Mouse (Mus musculus) liver, adult 2 months (tissue): ENCODE results near the gene Sema4a. TPM values are rescaled to one million over a fixed set of nuclear protein-coding genes. Genes with fewer than 3 reads are reported as not detected.

Source experiments
- DNase-seq: peaks from one replicate; pipeline ENCODE4 v3.0.0-alpha.2; 2011; ENCODE audit warnings: low read depth, low spot score; ENCODE audit errors: extremely low read depth
- H3K27ac ChIP-seq: fragments of 200-500 bp; replicated peaks from 2 replicates; pipeline ENCODE4 v1.5.1; 2012; ENCODE audit warnings: low read depth, mild to moderate bottlenecking, control low read depth, inconsistent platforms, low read length; ENCODE audit not compliant: insufficient read depth
- H3K27me3 ChIP-seq: fragments of 200-500 bp; 2 replicates; pipeline ENCODE4 v1.6.1; 2012; ENCODE audit warnings: mild to moderate bottlenecking, moderate library complexity, low read length, inconsistent platforms; ENCODE audit not compliant: control insufficient read depth, insufficient read depth
- H3K36me3 ChIP-seq: fragments of 200-500 bp; 2 replicates; pipeline ENCODE4 v1.6.1; 2012; ENCODE audit warnings: low read length, inconsistent platforms; ENCODE audit not compliant: control insufficient read depth, insufficient read depth
- H3K4me1 ChIP-seq: fragments of 200-500 bp; 2 replicates; pipeline ENCODE4 v1.6.1; 2011; ENCODE audit warnings: low read length; ENCODE audit not compliant: control insufficient read depth, insufficient read depth
- H3K4me3 ChIP-seq: fragments of 200-500 bp; 2 replicates; pipeline ENCODE4 v1.5.1; 2011; ENCODE audit warnings: low read depth, mild to moderate bottlenecking, control low read depth, low read length, moderate library complexity; ENCODE audit not compliant: insufficient read depth
- H3K79me2 ChIP-seq: fragments of 200-500 bp; 2 replicates; pipeline ENCODE4 v1.6.1; 2012; ENCODE audit warnings: inconsistent platforms, mild to moderate bottlenecking, low read length, moderate library complexity; ENCODE audit not compliant: control insufficient read depth, insufficient read depth
- H3K9ac ChIP-seq: fragments of 200-500 bp; 2 replicates; pipeline ENCODE4 v1.6.1; 2012; ENCODE audit warnings: low read depth, mild to moderate bottlenecking, control low read depth, inconsistent platforms, low read length
- CTCF ChIP-seq: fragments of 200-500 bp; IDR thresholded peaks from 2 replicates; pipeline ENCODE4 v1.5.1; 2011; ENCODE audit warnings: low read depth, low read length, control low read depth
- POLR2A ChIP-seq: fragments of 200-500 bp; IDR thresholded peaks from 2 replicates; pipeline ENCODE4 v1.6.1; 2011; ENCODE audit warnings: low read length, control low read depth; ENCODE audit not compliant: insufficient read depth; ENCODE audit errors: extremely low read depth
- WGBS: fragments of 180-500 bp; shearing (Covaris S2); methylation state at CpG from one replicate; pipeline ENCODE4 v1.1.7; 2018; 5-methylcytosine and 5-hydroxymethylcytosine counted together
- polyA plus RNA-seq: library from polyadenylated mRNA; depleted of rRNA; stranded (reverse); fragments of >200 nt; gene quantifications from 2 replicates; pipeline ENCODE4 v1.2.3, GENCODE M21; 2012
- total RNA-seq: library from RNA; depleted of rRNA; stranded (reverse); fragments of >200 nt; gene quantifications from 2 replicates; pipeline ENCODE4 v1.2.3, GENCODE M21; 2014

The Sema4a gene
- total and polyA plus RNA-seq, 2 experiments = 23.4 to 117 TPM

DNA sequence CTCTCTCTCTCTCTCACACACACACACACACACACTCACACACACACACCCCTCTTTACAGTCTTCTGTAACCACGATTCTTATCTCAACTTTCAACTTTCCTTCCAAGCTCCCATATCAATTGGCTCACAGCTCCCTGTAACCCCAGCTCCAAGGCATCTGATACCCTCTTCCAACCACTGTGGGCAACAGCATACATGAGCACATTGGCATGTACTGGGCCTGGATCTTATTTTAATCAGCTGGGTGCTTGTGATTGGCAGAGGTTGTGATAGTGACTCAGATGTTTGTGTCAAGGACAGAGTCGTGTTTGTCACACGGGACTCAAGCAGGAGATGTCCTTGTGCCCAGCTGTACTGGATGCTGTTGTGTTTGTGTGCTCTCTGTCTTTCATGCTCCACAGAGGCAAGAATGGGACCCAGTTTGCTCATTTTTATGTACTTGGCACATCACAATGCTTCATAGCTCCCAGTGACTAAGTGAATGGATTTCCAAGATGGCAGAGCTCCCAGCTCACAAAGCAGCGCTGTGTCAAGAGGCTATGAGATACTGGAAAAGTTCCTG is 33.6 kb downstream of the Sema4a start:
- 27% methylated on average over 4 of the region's 4 CpGs for WGBS
- TF ChIP-seq CTCF (no peak), POLR2A (no peak)
- Histone ChIP-seq H3K9ac (no peak overlapping the region), H3K36me3 (no peaks in the 10 kb centered on the region), H3K4me3 (no peak overlapping the region), H3K27ac (0 out of 2 replicates have a peak overlapping the region, but pooled peaks have one; percentile 1), H3K27me3 (no peaks in the 10 kb centered on the region), H3K79me2 (peaks cover 11% of the 10 kb centered on the region; the same call in 1 of the 2 replicates), H3K4me1 (peaks cover 12% of the 10 kb centered on the region; the same call in 1 of the 2 replicates)
- peak; percentile 84 for DNase-seq

DNA sequence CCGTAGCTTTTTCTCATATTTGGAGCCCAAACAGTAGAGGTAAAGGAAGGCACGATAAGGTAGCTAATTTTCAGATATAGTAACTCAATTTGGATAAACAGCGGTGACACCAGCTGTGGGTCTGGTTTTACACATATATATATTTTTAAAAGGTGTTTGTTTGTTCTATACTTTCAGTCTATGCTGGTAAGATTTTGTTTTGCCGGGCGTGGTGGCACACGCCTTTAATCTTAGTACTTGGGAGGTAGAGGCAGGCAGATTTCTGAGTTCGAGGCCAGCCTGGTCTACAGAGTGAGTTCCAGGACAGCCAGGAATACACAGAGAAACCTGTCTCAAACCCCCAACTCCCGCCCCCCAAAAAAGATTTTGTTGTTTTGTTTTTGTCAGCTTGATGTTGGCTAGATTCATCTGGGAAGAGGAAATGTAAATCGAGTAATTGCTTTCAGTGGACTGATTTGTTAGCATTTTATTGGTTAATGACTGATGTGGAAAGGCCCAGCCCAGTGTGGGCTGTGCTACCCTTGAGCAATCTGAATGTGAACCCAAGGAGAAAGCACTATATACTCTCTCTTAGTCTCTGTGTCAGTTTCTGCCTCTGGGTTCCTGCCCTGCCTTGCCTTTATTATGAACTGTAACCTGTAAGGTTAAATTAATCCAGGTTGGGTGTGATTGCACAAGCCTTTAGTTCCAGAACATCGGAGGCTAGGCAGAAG is 35.1 kb downstream of the Sema4a start:
- H3K4me1 ChIP-seq = peaks cover 20% of the 10 kb centered on the region

DNA sequence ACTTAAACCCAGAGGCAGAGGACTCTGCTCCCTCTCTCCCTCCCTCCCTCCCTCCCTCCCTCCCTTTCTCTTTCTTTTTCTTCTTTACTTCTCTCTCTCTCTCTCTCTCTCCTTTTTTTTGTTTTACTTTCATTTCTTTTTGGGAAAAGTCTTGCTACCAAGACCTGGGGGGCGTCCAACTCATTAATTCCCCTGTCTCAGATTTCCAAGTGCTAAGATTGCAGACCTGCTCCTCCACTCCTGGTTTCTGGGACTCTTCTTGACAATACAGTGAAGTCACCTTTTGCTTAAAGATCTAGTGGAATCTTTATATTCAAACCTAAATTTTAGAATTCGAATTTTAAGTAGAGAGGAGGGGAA is 35.7 kb downstream of the Sema4a start:
- Histone ChIP-seq H3K36me3 (peaks cover 2% of the 10 kb centered on the region; the same call in 1 of the 2 replicates), H3K4me1 (peaks cover 26% of the 10 kb centered on the region), H3K27me3 (no peaks in the 10 kb centered on the region), H3K4me3 (no peak overlapping the region; the same call in 1 of the 2 replicates), H3K27ac (peak overlapping the region; percentile 30), H3K79me2 (peaks cover 22% of the 10 kb centered on the region), H3K9ac (no peak overlapping the region)
- 6% methylated on average over 2 of the region's 2 CpGs for WGBS
- TF ChIP-seq CTCF = no peak
- no peak for TF ChIP-seq POLR2A
- DNase-seq = no peak

More for the DNA sequence above, 35.1 kb downstream of the Sema4a start:
- H3K27me3 ChIP-seq = no peaks in the 10 kb centered on the region
- TF ChIP-seq CTCF = no peak
- no peak for TF ChIP-seq POLR2A
- DNase-seq = peak; percentile 59
- H3K27ac ChIP-seq = peak overlapping the region; percentile 36; the same call in 1 of the 2 replicates
- H3K79me2 ChIP-seq = peaks cover 17% of the 10 kb centered on the region; the same call in 1 of the 2 replicates
- no peak overlapping the region for H3K9ac ChIP-seq
- H3K4me3 ChIP-seq = no peak overlapping the region
- WGBS = 69% methylated on average over 10 of the region's 10 CpGs
- no peaks in the 10 kb centered on the region for H3K36me3 ChIP-seq

DNA sequence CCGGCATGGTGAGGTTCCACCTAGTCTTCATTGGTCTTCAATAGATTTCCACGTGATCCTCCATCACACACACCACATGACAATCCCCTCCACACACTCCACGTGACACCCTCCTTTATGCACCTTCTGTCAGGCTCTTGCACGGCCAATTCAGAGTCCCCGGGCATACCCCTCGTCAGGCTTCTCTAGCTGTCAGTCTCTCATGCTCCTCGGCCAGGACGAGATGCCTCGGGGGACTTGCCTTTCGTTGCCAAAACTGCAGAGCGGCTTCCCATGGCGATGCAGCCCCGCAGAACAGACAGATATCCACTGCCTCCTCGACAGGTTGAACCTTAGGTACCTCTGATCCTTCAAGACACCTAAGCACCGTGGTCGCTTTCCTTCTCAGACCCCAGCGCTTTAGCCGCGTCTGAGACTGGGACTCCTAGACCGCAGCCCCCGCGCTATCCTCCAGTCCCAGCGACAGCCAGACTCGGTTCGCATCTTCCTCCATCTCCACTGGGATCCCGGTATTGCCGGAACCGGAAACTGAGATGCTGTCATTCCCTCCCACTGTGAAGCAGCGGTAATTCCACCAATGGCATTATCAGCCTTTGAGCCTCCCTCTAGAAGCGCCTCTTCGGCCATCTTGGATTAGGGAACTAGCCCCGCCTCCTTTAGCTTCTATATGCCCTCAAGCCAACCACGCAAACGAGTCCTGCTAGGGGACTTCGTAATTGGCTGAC is 36.2 kb downstream of the Sema4a start, which contains the start of gene Slc25a44:
TSS of gene Slc25a44 (minus strand) at position 535 of the 725 bp plus-strand sequence.
- peak within 1 kb of the TSS; percentile 89 for H3K27ac ChIP-seq
- WGBS = under 1% methylated on average over 35 of the region's 35 CpGs
- H3K4me1 ChIP-seq = peaks cover 28% of the 10 kb centered on the region
- peaks cover 6% of the 10 kb centered on the region; the same call in 1 of the 2 replicates for H3K36me3 ChIP-seq
- peak within 1 kb of the TSS; percentile 77 for H3K4me3 ChIP-seq
- H3K27me3 ChIP-seq = no peaks in the 10 kb centered on the region
- TF ChIP-seq POLR2A (peak; percentile 90; the same call in 1 of the 2 replicates), CTCF (no peak)
- H3K9ac ChIP-seq = peak within 1 kb of the TSS; percentile 78
- DNase-seq = peak; percentile 99
- H3K79me2 ChIP-seq = peaks cover 28% of the 10 kb centered on the region

DNA sequence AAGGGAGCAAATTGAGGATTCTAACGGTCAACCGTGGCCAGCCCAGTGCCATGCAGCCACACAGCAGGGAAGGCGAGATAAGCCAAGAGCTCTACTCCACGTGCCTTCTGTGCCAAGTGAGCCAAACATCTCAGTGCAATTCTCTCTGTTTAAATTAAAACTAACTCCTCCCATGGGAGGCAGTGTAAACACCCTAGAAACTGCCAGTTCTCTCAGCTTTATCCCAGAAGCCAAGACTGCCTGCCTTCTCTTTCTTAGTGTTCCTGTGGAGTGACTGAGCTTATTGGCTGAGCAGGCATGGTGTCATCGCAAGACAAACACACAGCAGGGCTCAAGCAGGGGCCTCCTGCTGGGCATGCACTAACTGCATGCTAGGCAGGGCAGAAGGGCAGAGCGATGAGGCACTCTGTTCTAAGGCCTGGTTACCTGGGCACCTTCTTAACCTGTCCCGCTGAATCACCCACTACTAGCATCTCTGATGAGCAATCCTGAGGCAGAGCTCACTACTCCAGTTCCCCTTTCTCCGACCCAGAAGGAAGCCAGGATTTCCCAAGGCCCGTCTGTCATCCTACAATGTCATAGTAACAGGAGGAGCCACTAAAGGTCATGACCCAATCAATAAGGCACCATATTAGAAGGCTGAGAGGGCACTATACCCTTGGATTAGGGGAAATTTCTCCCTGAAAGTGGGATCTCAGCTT is 38.8 kb downstream of the Sema4a start:
- Histone ChIP-seq H3K9ac (peak overlapping the region; percentile 42), H3K4me1 (peaks cover 36% of the 10 kb centered on the region)
- WGBS = 17% methylated on average over 9 of the region's 9 CpGs

More for the DNA sequence above, 38.8 kb downstream of the Sema4a start:
- no peak; the same call in 1 of the 2 replicates for TF ChIP-seq CTCF
- TF ChIP-seq POLR2A = peak; percentile 10; the same call in 1 of the 2 replicates
- Histone ChIP-seq H3K4me3 (no peak overlapping the region), H3K27me3 (no peaks in the 10 kb centered on the region), H3K79me2 (peaks cover 51% of the 10 kb centered on the region), H3K36me3 (peaks cover 7% of the 10 kb centered on the region; the same call in 1 of the 2 replicates), H3K27ac (peak overlapping the region; percentile 89)
- peak; percentile 100 for DNase-seq
